Mouse (Mus musculus): ENCODE measurements at regions not wholly inside any gene's neighbourhood (a gene's known extent, or its start where the extent isn't known, plus 50 kb on each side); places are given as distances from the start of the nearest gene placed in this dataset.

- TF ChIP-seq CTCF (IDR thresholded peaks at IDR 0.05; ENCODE audit: control insufficient read depth, insufficient read depth, insufficient replicate concordance, low read depth, low read length) (no peak), POLR2A (IDR thresholded peaks at IDR 0.05; ENCODE audit: control insufficient read depth, low read depth, low read length) (no peak)
These were observed 204.8 kb downstream of the Prex1 start for GRCm38 (mm10) chr2:166508656-166509420.
